8 mouse cellular contexts compared by ENCODE assay signal in the genomic region with DNA sequence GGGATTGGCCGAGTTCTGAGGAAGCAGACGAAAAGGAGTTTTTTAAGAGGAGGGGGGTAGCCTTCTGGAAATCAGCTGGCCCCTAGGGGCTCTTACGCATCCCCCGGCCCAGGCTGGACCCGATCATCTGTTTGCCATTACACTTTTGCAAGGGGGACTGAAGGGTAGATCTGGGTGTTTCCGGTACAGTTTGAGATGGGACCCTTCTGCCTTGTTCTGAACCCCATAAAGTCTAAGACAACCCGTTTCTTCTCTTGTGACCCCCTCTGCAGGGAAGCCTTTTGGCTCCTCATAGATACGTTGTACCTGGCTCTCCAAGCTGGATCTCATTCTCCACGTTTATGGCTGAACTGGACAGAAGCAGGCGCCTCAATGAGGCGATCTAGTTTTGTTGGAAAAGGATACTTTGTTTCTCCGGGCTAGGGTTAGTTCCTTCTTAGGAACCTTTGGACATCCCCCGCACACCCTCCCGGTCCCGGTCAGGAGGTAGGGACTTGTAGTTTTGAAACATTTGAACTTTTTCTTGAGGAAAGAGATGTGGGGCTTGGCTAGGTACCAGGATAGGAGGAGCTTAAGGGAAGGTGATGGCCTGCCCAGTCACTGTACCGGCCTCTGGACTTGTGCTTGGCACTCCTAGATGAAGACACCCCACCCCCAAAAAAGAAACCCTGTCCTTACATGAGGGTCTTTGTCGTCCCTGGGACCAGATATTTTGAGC. TPM values are rescaled to one million over a fixed set of nuclear protein-coding genes. Genes with fewer than 3 reads are reported as not detected.
DNase-seq lines count a peak whose midpoint lies in the region; ATAC-seq and TF ChIP-seq lines count a peak whose summit lies in the region.

No protein-coding gene starts in this region.

- intact Hi-C loops in left cerebral cortex, adult 2 months (cut with DNase I) = loop anchor here (1.0 to 2.0 kb wide), 2 partner anchors 40 to 84 kb away; partner anchors contain the start of gene Fbxo47
- intact Hi-C loops in left cerebral cortex, postnatal 36 days (cut with DNase I) = loop anchor here (2.0 kb wide), 1 partner anchor 84 kb away; the partner anchor contains the start of gene Fbxo47
- intact Hi-C loops in left cerebral cortex, postnatal 25 days (cut with DNase I) = no loop called here

- ATAC-seq in embryonic facial prominence, embryonic 11.5 days (replicated peaks; ENCODE audit: insufficient number of reproducible peaks, low FRiP score, low TSS enrichment, low read depth) = 0 out of 2 replicates have a peak, but pooled peaks have one; percentile 27
- no peak for ATAC-seq in hindbrain, postnatal 0 days
- no peak for ATAC-seq in liver, embryonic 15.5 days (ENCODE audit: insufficient read depth)
- no peak for ATAC-seq in stomach, embryonic 16.5 days (ENCODE audit: insufficient read depth, low FRiP score)

- H3K9me3 ChIP-seq in embryonic facial prominence, embryonic 11.5 days (replicated peaks; ENCODE audit: control insufficient read depth, low read length) = no peaks in the 10 kb centered on the region
- no peaks in the 10 kb centered on the region for H3K9me3 ChIP-seq in hindbrain, postnatal 0 days (ENCODE audit: low read length)
- H3K9me3 ChIP-seq in liver, embryonic 15.5 days (replicated peaks) = no peaks in the 10 kb centered on the region
- no peaks in the 10 kb centered on the region for H3K9me3 ChIP-seq in stomach, embryonic 16.5 days (replicated peaks; ENCODE audit: control insufficient read depth, low read length)

- peak overlapping the region; percentile 84 for H3K4me2 ChIP-seq in embryonic facial prominence, embryonic 11.5 days (ENCODE audit: low read depth, low read length)
- H3K4me2 ChIP-seq in hindbrain, postnatal 0 days (ENCODE audit: low read depth, low read length) = peak overlapping the region; percentile 76
- peak overlapping the region; percentile 92 for H3K4me2 ChIP-seq in liver, embryonic 15.5 days
- H3K4me2 ChIP-seq in stomach, embryonic 16.5 days (ENCODE audit: low read depth, low read length) = peak overlapping the region; percentile 74

- peak overlapping the region; percentile 98 for H3K27ac ChIP-seq in left cerebral cortex, adult 2 months
- peak overlapping the region; percentile 92 for H3K27ac ChIP-seq in embryonic facial prominence, embryonic 11.5 days (replicated peaks; ENCODE audit: low read depth, low read length)
- H3K27ac ChIP-seq in hindbrain, postnatal 0 days = peak overlapping the region; percentile 93
- peak overlapping the region; percentile 89 for H3K27ac ChIP-seq in liver, embryonic 15.5 days (replicated peaks)
- peak overlapping the region; percentile 99 for H3K27ac ChIP-seq in stomach, embryonic 16.5 days (ENCODE audit: low read length)

- H3K27me3 ChIP-seq in embryonic facial prominence, embryonic 11.5 days (ENCODE audit: control insufficient read depth, insufficient read depth, low read length) = no peaks in the 10 kb centered on the region
- H3K27me3 ChIP-seq in hindbrain, postnatal 0 days (ENCODE audit: insufficient read depth, low read length) = no peaks in the 10 kb centered on the region
- H3K27me3 ChIP-seq in liver, embryonic 15.5 days = peaks cover 28% of the 10 kb centered on the region
- no peaks in the 10 kb centered on the region for H3K27me3 ChIP-seq in stomach, embryonic 16.5 days (ENCODE audit: control insufficient read depth, insufficient read depth, low read length)

- H3K9ac ChIP-seq in embryonic facial prominence, embryonic 11.5 days (replicated peaks; ENCODE audit: low read length) = peak overlapping the region; percentile 80
- peak overlapping the region; percentile 84 for H3K9ac ChIP-seq in hindbrain, postnatal 0 days (replicated peaks; ENCODE audit: low read length)
- H3K9ac ChIP-seq in liver, embryonic 15.5 days = peak overlapping the region; percentile 65
- peak overlapping the region; percentile 96 for H3K9ac ChIP-seq in stomach, embryonic 16.5 days (ENCODE audit: low read length)

- H3K4me1 ChIP-seq in embryonic facial prominence, embryonic 11.5 days (ENCODE audit: control insufficient read depth, insufficient read depth, low read length) = peaks cover 21% of the 10 kb centered on the region
- peaks cover 35% of the 10 kb centered on the region for H3K4me1 ChIP-seq in hindbrain, postnatal 0 days (ENCODE audit: insufficient read depth, low read length)
- peaks cover 81% of the 10 kb centered on the region for H3K4me1 ChIP-seq in liver, embryonic 15.5 days (replicated peaks)
- peaks cover 41% of the 10 kb centered on the region for H3K4me1 ChIP-seq in stomach, embryonic 16.5 days (ENCODE audit: control insufficient read depth, insufficient read depth, low read length)

- H3K4me3 ChIP-seq in left cerebral cortex, adult 2 months = peak overlapping the region; percentile 75
- peak overlapping the region; percentile 87 for H3K4me3 ChIP-seq in embryonic facial prominence, embryonic 11.5 days (ENCODE audit: low read depth, low read length)
- peak overlapping the region; percentile 80 for H3K4me3 ChIP-seq in hindbrain, postnatal 0 days (ENCODE audit: low read length)
- peak overlapping the region; percentile 71 for H3K4me3 ChIP-seq in liver, embryonic 15.5 days (replicated peaks)
- H3K4me3 ChIP-seq in stomach, embryonic 16.5 days (replicated peaks; ENCODE audit: low read length) = peak overlapping the region; percentile 97

- 4% methylated on average over 17 of the region's 17 CpGs for WGBS in embryonic facial prominence, embryonic 11.5 days
- 5% methylated on average over 17 of the region's 17 CpGs for WGBS in hindbrain, postnatal 0 days
- 9% methylated on average over 17 of the region's 17 CpGs for WGBS in liver, embryonic 15.5 days (ENCODE audit: insufficient replicate concordance)
- WGBS in stomach, embryonic 16.5 days = under 1% methylated on average over 17 of the region's 17 CpGs

- DNase-seq in left cerebral cortex, adult 2 months (ENCODE audit: extremely low spot score in 1 of 2, low spot score in 2 of 2) = no peak
- no peak for DNase-seq in left cerebral cortex, postnatal 36 days (ENCODE audit: low spot score in 2 of 2)
- no peak for DNase-seq in embryonic facial prominence, embryonic 11.5 days (ENCODE audit: low spot score)
- no peak for DNase-seq in hindbrain, postnatal 0 days (ENCODE audit: low spot score)
- no peak for DNase-seq in left cerebral cortex, adult 18-20 months (ENCODE audit: low spot score in 2 of 2)
- DNase-seq in left cerebral cortex, postnatal 25 days (ENCODE audit: low spot score in 2 of 2) = no peak

- H3K36me3 ChIP-seq in embryonic facial prominence, embryonic 11.5 days (replicated peaks; ENCODE audit: control insufficient read depth, insufficient read depth, low read depth, low read length) = no peaks in the 10 kb centered on the region
- H3K36me3 ChIP-seq in hindbrain, postnatal 0 days (ENCODE audit: insufficient read depth, low read length) = peaks cover 4% of the 10 kb centered on the region; the same call in 1 of the 2 replicates
- H3K36me3 ChIP-seq in liver, embryonic 15.5 days (replicated peaks) = no peaks in the 10 kb centered on the region
- no peaks in the 10 kb centered on the region for H3K36me3 ChIP-seq in stomach, embryonic 16.5 days (ENCODE audit: control insufficient read depth, insufficient read depth, low read length)

- no peak for TF ChIP-seq CTCF in left cerebral cortex, adult 2 months (IDR thresholded peaks at IDR 0.05)
- no peak for TF ChIP-seq CTCF in hindbrain, postnatal 0 days (IDR thresholded peaks at IDR 0.05; ENCODE audit: low read depth)

RNA-seq across cellular contexts. Expression of gene Lasp1, which starts 2.0 kb away (rescaled TPM):
- total RNA-seq in left cerebral cortex, adult 2 months (2021) = 100 to 1,000 TPM; 174 to 191 TPM
- total RNA-seq in left cerebral cortex, postnatal 36 days (2021) = 100 to 1,000 TPM; 175 to 183 TPM
- 62.6 and 67.8 TPM in 2 replicates for polyA plus RNA-seq in embryonic facial prominence, embryonic 11.5 days (2014; fragmentation: Nextera tagmentation; extraction: Ambion mirVana)
- 177 and 187 TPM in 2 replicates for total RNA-seq in hindbrain, postnatal 0 days (2014; rRNA removed)
- 121 and 137 TPM in 2 replicates for polyA plus RNA-seq in hindbrain, postnatal 0 days (2015; fragmentation: Nextera tagmentation; extraction: Ambion mirVana)
- polyA plus RNA-seq in liver, embryonic 15.5 days (2015; fragmentation: Nextera tagmentation; extraction: Ambion mirVana) = 31.4 and 36.7 TPM in 2 replicates
- 130 and 143 TPM in 2 replicates for polyA plus RNA-seq in stomach, embryonic 16.5 days (2015; fragmentation: Nextera tagmentation; extraction: Ambion mirVana)
- 100 to 1,000 TPM; 165 to 168 TPM for total RNA-seq in left cerebral cortex, adult 18-20 months (2021)
- total RNA-seq in left cerebral cortex, postnatal 25 days (2021) = 100 to 1,000 TPM; 192 to 202 TPM

RNA-seq across cellular contexts. Expression of gene Rpl23, which starts 18.6 kb away (rescaled TPM):
- 100 to 1,000 TPM; 326 to 327 TPM for total RNA-seq in left cerebral cortex, adult 2 months (2021)
- 100 to 1,000 TPM; 330 to 339 TPM for total RNA-seq in left cerebral cortex, postnatal 36 days (2021)
- polyA plus RNA-seq in embryonic facial prominence, embryonic 11.5 days (2014; fragmentation: Nextera tagmentation; extraction: Ambion mirVana) = 524 and 537 TPM in 2 replicates
- 124 and 141 TPM in 2 replicates for total RNA-seq in hindbrain, postnatal 0 days (2014; rRNA removed)
- polyA plus RNA-seq in hindbrain, postnatal 0 days (2015; fragmentation: Nextera tagmentation; extraction: Ambion mirVana) = 351 and 362 TPM in 2 replicates
- polyA plus RNA-seq in liver, embryonic 15.5 days (2015; fragmentation: Nextera tagmentation; extraction: Ambion mirVana) = 185 and 242 TPM in 2 replicates
- polyA plus RNA-seq in stomach, embryonic 16.5 days (2015; fragmentation: Nextera tagmentation; extraction: Ambion mirVana) = 439 and 586 TPM in 2 replicates
- total RNA-seq in left cerebral cortex, adult 18-20 months (2021) = 100 to 1,000 TPM; 351 to 356 TPM
- total RNA-seq in left cerebral cortex, postnatal 25 days (2021) = 100 to 1,000 TPM; 340 to 351 TPM

RNA-seq across cellular contexts. Expression of gene 1700001P01Rik, which starts 25.1 kb away (rescaled TPM):
- 1 to 10 TPM in 1 of 2 experiments, not detected in 1; 1.0 TPM for total RNA-seq in left cerebral cortex, adult 2 months (2021)
- total RNA-seq in left cerebral cortex, postnatal 36 days (2021) = 1 to 10 TPM in 1 of 2 experiments, not detected in 1; 1.1 TPM
- not detected in 2 replicates for polyA plus RNA-seq in embryonic facial prominence, embryonic 11.5 days (2014; fragmentation: Nextera tagmentation; extraction: Ambion mirVana)
- not detected in 2 replicates for total RNA-seq in hindbrain, postnatal 0 days (2014; rRNA removed)
- polyA plus RNA-seq in hindbrain, postnatal 0 days (2015; fragmentation: Nextera tagmentation; extraction: Ambion mirVana) = not detected in 2 replicates
- polyA plus RNA-seq in liver, embryonic 15.5 days (2015; fragmentation: Nextera tagmentation; extraction: Ambion mirVana) = not detected in 2 replicates
- polyA plus RNA-seq in stomach, embryonic 16.5 days (2015; fragmentation: Nextera tagmentation; extraction: Ambion mirVana) = not detected in 2 replicates
- total RNA-seq in left cerebral cortex, adult 18-20 months (2021) = 1 to 10 TPM in 1 of 2 experiments, under 1 TPM in 1; 0.98 to 1.1 TPM
- total RNA-seq in left cerebral cortex, postnatal 25 days (2021) = under 1 TPM; 0.62 to 0.78 TPM

RNA-seq across cellular contexts. Expression of gene Cwc25, which starts 34.5 kb away (rescaled TPM):
- total RNA-seq in left cerebral cortex, adult 2 months (2021) = 10 to 100 TPM; 19.5 to 21.3 TPM
- 10 to 100 TPM; 20.2 to 20.7 TPM for total RNA-seq in left cerebral cortex, postnatal 36 days (2021)
- 12.9 and 13.1 TPM in 2 replicates for polyA plus RNA-seq in embryonic facial prominence, embryonic 11.5 days (2014; fragmentation: Nextera tagmentation; extraction: Ambion mirVana)
- total RNA-seq in hindbrain, postnatal 0 days (2014; rRNA removed) = 13.3 and 14.2 TPM in 2 replicates
- polyA plus RNA-seq in hindbrain, postnatal 0 days (2015; fragmentation: Nextera tagmentation; extraction: Ambion mirVana) = 11.9 and 12.9 TPM in 2 replicates
- 5.4 and 5.8 TPM in 2 replicates for polyA plus RNA-seq in liver, embryonic 15.5 days (2015; fragmentation: Nextera tagmentation; extraction: Ambion mirVana)
- 15.0 and 16.3 TPM in 2 replicates for polyA plus RNA-seq in stomach, embryonic 16.5 days (2015; fragmentation: Nextera tagmentation; extraction: Ambion mirVana)
- total RNA-seq in left cerebral cortex, adult 18-20 months (2021) = 10 to 100 TPM; 18.7 to 19.9 TPM
- 10 to 100 TPM; 18.7 to 20.2 TPM for total RNA-seq in left cerebral cortex, postnatal 25 days (2021)

RNA-seq across cellular contexts. Expression of gene B230217C12Rik, which starts 39.7 kb away (rescaled TPM):
- 10 to 100 TPM; 77.6 to 78.9 TPM for total RNA-seq in left cerebral cortex, adult 2 months (2021)
- total RNA-seq in left cerebral cortex, postnatal 36 days (2021) = 10 to 100 TPM; 79.9 to 81.0 TPM
- 15.4 and 20.0 TPM in 2 replicates for polyA plus RNA-seq in embryonic facial prominence, embryonic 11.5 days (2014; fragmentation: Nextera tagmentation; extraction: Ambion mirVana)
- total RNA-seq in hindbrain, postnatal 0 days (2014; rRNA removed) = 29.4 and 30.0 TPM in 2 replicates
- 31.6 and 32.3 TPM in 2 replicates for polyA plus RNA-seq in hindbrain, postnatal 0 days (2015; fragmentation: Nextera tagmentation; extraction: Ambion mirVana)
- 0.30 and 0.39 TPM in 2 replicates for polyA plus RNA-seq in liver, embryonic 15.5 days (2015; fragmentation: Nextera tagmentation; extraction: Ambion mirVana)
- 3.7 and 3.8 TPM in 2 replicates for polyA plus RNA-seq in stomach, embryonic 16.5 days (2015; fragmentation: Nextera tagmentation; extraction: Ambion mirVana)
- 10 to 100 TPM; 73.9 to 75.8 TPM for total RNA-seq in left cerebral cortex, adult 18-20 months (2021)
- total RNA-seq in left cerebral cortex, postnatal 25 days (2021) = 10 to 100 TPM; 75.4 to 75.9 TPM
